Mouse (Mus musculus): Measurements from ENCODE around the gene Sae1.

GRCm38 (mm10) chr7:16295321-16295900 is 92.2 kb downstream of the Sae1 start:
- TF ChIP-seq CTCF (IDR thresholded peaks at IDR 0.05; ENCODE audit: low read depth, low read length) (no peak), POLR2A (IDR thresholded peaks at IDR 0.05; ENCODE audit: borderline replicate concordance, low read depth, low read length) (no peak)
